1 mouse cellular context compared by ENCODE assay signal in genomic region chr4:62410325-62410724, GRCm38 (mm10).
TF ChIP-seq lines count a peak whose summit lies in the region.

No protein-coding gene starts in this region.

TF ChIP-seq in MEL, 35 proteins besides CTCF, POLR2A, EP300 and RAD21:
- no peak for TF ChIP-seq USF2 (IDR thresholded peaks at IDR 0.05; ENCODE audit: borderline replicate concordance in 1 of 2, insufficient read depth in 1 of 2, low read depth in 1 of 2, low read length in 2 of 2)
- no peak for TF ChIP-seq MAZ (IDR thresholded peaks at IDR 0.05; ENCODE audit: low read depth, low read length)
- TF ChIP-seq CHD1 (IDR thresholded peaks at IDR 0.05; ENCODE audit: low read depth, low read length): peak; percentile 53; the same call in 1 of the 2 replicates
- TF ChIP-seq HCFC1 (IDR thresholded peaks at IDR 0.05; ENCODE audit: low read depth, low read length): no peak
